Mouse (Mus musculus): ENCODE results near the gene Vmn1r100.
"Not testable (repeated sequence)": the region's sequence is repeated elsewhere in the genome, so short reads cannot be mapped to it uniquely, and the experiment has no call there.

Vmn1r100 gene

GRCm38 (mm10) chr7:20417642-20418041 lies at the start of gene Vmn1r100:
Gene Vmn1r100, plus strand, starts transcription at chr7:20417942.
- not testable (repeated sequence) for DNase-seq (ENCODE audit: low spot score in 2 of 2)

GRCm38 (mm10) chr7:20375310-20375709 lies 42.4 kb upstream of the Vmn1r100 start, which contains the start of gene Gm5728:
Gene Gm5728, minus strand, starts transcription at chr7:20375410.
- DNase-seq (ENCODE audit: low spot score in 2 of 2) = not testable (repeated sequence)

GRCm38 (mm10) chr7:20442493-20442892 lies 24.8 kb downstream of the Vmn1r100 start, which contains the start of gene Vmn1r101:
Gene Vmn1r101, minus strand, starts transcription at chr7:20442593.
- DNase-seq (ENCODE audit: low spot score in 2 of 2) = not testable (repeated sequence)

Measured in spleen, postnatal 10 days (tissue).